Mouse (Mus musculus): Measurements from ENCODE around the gene Pfkp.

GRCm38 (mm10) chr13:6649542-6649941 is 965 bp upstream of the Pfkp start:
- TF ChIP-seq CTCF (IDR thresholded peaks at IDR 0.05; ENCODE audit: extremely low read depth, insufficient read depth, insufficient read length, insufficient replicate concordance) (no peak), POLR2A (IDR thresholded peaks at IDR 0.05; ENCODE audit: low read depth, low read length) (no peak)

Measured in spleen, adult 2 months (tissue).